Mouse (Mus musculus) E14TG2a.4 (cell line): ENCODE data around the gene Itgb8.

Source experiments
- H3K27me3 ChIP-seq: 2 replicates; pipeline ENCODE4 v1.6.1; 2014; ENCODE audit warnings: low read length, control low read depth; ENCODE audit not compliant: insufficient read depth
- H3K36me3 ChIP-seq: 2 replicates; pipeline ENCODE4 v1.6.1; 2014; ENCODE audit warnings: low read length, control low read depth; ENCODE audit not compliant: insufficient read depth
- H3K4me1 ChIP-seq: replicated peaks from 2 replicates; pipeline ENCODE4 v1.6.1; 2014; ENCODE audit warnings: low read depth, low read length, control low read depth
- H3K4me3 ChIP-seq: replicated peaks from 2 replicates; pipeline ENCODE4 v1.5.1; 2014; ENCODE audit warnings: mild to moderate bottlenecking, low read length
- H3K9me3 ChIP-seq: 2 replicates; pipeline ENCODE4 v1.6.1; 2014; ENCODE audit warnings: low read length, control low read depth
- CTCF ChIP-seq: conservative IDR thresholded peaks from 2 replicates; pipeline ENCODE4 v1.5.1; 2014; ENCODE audit warnings: low read length
- NANOG ChIP-seq: IDR thresholded peaks from 2 replicates; pipeline ENCODE4 v1.6.1; 2014; ENCODE audit warnings: borderline replicate concordance, low read length, mixed read lengths
- POU5F1 ChIP-seq: IDR thresholded peaks from 2 replicates; pipeline ENCODE4 v1.6.1; 2014; ENCODE audit warnings: low read length, borderline replicate concordance

Itgb8 gene

DNA sequence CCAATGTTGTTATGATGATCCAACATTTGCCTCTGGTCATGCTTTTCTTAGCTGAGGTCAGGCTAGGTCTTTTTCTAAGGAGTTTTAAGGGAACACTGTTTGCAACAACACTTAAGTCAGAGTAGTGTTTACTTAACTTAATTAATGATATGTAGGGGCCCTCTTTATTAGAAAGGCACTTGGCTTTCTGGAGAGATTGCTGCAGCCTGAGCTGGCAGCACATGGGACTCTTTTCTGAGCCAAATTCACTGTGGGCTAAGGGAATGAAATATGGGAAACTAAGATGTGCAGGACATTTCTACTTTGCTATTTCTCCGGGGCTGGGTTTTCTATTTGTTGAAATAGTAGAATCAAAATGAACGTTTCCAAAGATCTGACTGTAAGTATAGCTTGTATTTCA is 73.5 kb downstream of the Itgb8 start:
- Histone ChIP-seq H3K4me3 (no peak overlapping the region), H3K36me3 (no peaks in the 10 kb centered on the region), H3K4me1 (no peaks in the 10 kb centered on the region), H3K27me3 (no peaks in the 10 kb centered on the region), H3K9me3 (no peaks in the 10 kb centered on the region)
- TF ChIP-seq NANOG (no peak), POU5F1 (no peak), CTCF (no peak)

DNA sequence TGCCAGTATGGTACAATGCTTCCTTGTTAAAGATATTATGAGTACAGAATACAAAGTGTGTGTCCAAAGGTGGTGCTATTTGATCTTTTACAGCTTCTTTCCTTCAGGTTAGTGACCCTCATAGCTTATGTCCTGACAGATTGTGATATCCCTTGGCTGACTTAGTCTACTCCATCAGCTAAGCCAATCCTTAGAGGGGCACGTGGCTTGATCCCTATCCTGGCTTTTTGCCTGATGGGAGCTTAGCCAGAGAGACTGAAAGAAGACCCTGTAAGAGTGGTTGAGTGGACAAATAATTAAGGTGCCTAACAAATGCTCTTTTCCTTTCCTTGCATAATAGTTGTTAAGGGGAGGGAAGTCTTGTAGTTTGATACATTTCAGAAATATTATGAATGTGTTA is 73.9 kb downstream of the Itgb8 start:
- Histone ChIP-seq H3K36me3 (no peaks in the 10 kb centered on the region), H3K4me3 (no peak overlapping the region), H3K9me3 (no peaks in the 10 kb centered on the region), H3K4me1 (no peaks in the 10 kb centered on the region), H3K27me3 (no peaks in the 10 kb centered on the region)
- no peak for TF ChIP-seq POU5F1

DNA sequence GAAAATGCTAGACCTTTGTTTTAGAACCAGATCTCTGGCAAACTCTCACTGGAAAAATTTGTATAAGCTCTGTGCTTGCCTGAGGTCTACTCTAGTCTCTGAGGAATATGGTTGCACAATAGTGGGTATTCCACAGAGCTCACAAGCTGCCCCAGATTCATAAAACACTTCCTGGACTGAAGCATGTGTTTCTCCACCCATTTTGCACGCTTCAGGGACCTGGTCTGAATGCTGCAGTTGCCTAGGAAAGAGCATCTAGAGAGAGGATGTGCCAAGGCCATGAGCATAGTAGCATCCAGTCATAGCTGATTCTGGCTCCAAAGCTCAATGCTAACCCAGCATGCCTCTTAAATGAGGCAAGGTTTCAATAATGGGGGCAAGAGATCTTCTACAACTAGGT is 74.4 kb downstream of the Itgb8 start:
- H3K4me3 ChIP-seq = no peak overlapping the region
- H3K36me3 ChIP-seq = no peaks in the 10 kb centered on the region
- H3K9me3 ChIP-seq = no peaks in the 10 kb centered on the region
- no peak for TF ChIP-seq NANOG
- no peak for TF ChIP-seq POU5F1
- no peak for TF ChIP-seq CTCF
- no peaks in the 10 kb centered on the region for H3K27me3 ChIP-seq
- no peaks in the 10 kb centered on the region for H3K4me1 ChIP-seq

DNA sequence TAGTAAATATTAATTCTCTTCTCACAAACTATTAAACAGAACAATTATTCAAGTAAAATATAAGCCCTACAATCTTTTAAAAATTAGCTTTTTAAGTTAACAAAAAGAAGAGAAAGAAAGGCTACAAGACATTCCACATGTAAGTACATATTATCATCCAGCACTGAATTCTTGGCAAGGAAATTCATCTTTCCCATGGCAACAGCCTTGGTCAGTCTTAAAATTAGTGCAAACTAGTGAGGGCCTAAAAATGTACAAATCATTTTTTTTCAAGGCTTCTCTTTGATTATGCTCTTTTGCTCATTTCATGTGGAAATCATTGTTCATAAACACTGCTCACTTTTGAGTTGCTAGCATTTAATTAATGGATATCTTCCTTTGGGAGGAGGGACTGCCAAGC is 77.8 kb downstream of the Itgb8 start:
- TF ChIP-seq POU5F1 (no peak), NANOG (no peak), CTCF (no peak)
- H3K36me3 ChIP-seq = no peaks in the 10 kb centered on the region
- H3K9me3 ChIP-seq = no peaks in the 10 kb centered on the region
- H3K4me1 ChIP-seq = no peaks in the 10 kb centered on the region
- H3K4me3 ChIP-seq = no peak overlapping the region
- no peaks in the 10 kb centered on the region for H3K27me3 ChIP-seq

DNA sequence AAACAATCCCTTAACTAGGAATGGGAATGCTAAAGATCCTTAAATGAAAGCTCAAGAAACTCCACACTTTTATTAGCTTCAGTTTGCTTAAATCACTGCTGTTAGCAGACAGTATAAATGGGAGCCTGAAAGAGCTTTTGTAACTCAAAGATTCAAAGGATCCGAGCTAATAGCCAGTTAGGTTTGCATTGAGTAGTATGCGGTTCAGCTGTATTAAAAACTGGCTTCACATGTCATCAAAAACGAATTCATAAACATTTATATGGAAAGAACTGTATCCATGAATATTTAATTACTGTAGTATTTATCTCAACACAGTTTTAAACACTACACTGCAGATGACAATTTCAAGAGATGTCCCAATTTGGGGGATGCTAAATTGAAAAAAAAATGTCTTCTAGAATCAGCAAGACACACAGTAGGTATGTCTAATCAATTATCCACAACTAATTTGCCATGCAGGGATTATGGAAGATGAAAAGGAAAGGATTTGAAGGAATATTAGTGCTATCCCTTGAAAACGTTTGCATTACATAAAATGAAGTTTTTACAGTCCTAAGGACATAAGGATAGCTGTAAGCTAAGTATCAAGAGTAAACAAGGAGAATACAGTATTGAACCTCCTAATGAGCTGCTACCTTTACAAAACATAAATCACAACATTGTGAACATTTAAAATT is 79.2 kb downstream of the Itgb8 start:
- Histone ChIP-seq H3K9me3 (no peaks in the 10 kb centered on the region), H3K36me3 (no peaks in the 10 kb centered on the region), H3K27me3 (no peaks in the 10 kb centered on the region), H3K4me1 (no peaks in the 10 kb centered on the region), H3K4me3 (no peak overlapping the region)
- TF ChIP-seq POU5F1 (no peak), NANOG (no peak), CTCF (no peak)

DNA sequence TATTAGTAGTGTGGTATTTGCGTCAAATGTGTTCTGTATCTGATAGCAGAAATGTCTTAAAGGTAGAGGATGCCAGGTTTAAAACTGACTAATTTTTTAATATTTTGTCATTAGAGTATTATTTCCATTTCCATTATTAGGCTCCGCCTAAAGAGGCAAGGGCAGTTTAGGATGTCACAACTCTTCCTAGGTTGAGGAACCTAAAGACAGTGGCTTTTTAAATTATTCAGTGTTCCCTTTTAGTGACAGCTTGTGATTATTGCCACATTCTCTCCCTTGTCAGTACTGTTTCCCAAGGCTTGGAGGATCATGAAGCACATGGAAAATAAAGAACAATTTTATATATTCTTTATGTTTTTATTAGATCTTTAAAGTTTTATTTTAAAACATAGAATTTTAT is 80.9 kb downstream of the Itgb8 start:
- Histone ChIP-seq H3K36me3 (no peaks in the 10 kb centered on the region), H3K9me3 (no peaks in the 10 kb centered on the region), H3K4me3 (no peak overlapping the region), H3K4me1 (no peaks in the 10 kb centered on the region), H3K27me3 (no peaks in the 10 kb centered on the region)
- TF ChIP-seq NANOG (no peak), POU5F1 (no peak), CTCF (no peak)

DNA sequence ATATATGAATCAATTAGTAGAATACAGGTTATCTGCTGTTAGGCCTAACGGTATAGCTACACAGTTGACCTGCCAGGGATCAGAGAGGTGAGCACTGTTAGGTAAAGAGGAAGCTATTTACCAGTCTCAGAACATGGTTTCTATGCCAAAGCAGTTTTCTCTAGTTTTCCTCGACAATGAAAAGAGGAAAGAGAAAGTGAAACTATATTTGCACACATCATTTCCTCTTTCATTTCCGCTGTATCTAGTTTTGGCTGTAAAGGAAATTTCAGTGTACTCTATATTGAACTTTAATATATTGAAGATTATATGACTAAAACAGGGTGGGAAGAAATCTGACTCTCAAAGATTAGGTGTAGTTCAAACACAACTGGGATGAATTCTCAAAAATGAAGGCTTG is 81.5 kb downstream of the Itgb8 start:
- H3K9me3 ChIP-seq = no peaks in the 10 kb centered on the region
- no peak overlapping the region for H3K4me3 ChIP-seq
- no peaks in the 10 kb centered on the region for H3K27me3 ChIP-seq
- TF ChIP-seq NANOG (no peak), POU5F1 (no peak), CTCF (no peak)
- no peaks in the 10 kb centered on the region for H3K4me1 ChIP-seq
- no peaks in the 10 kb centered on the region for H3K36me3 ChIP-seq

DNA sequence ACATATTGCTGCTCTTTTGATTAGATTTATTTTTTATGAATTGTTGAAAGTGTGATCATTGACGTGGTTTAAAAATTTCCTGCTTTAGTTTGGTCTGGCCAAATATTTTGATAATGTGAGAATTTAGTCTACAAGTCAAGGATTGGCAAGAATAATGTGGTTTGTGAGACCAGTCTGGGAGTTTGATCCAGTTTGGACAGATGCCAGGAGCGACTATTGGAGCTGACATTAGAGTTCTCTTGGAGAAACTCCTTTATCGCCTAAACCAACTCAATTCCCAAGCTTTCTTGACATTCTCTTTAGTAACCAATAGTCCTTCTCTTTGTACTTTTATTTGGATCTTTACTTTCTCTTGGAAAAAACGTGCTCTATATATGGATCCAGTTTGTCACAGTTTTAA is 83.0 kb downstream of the Itgb8 start:
- H3K4me3 ChIP-seq = no peak overlapping the region
- no peaks in the 10 kb centered on the region for H3K4me1 ChIP-seq
- no peaks in the 10 kb centered on the region for H3K36me3 ChIP-seq
- H3K9me3 ChIP-seq = no peaks in the 10 kb centered on the region
- H3K27me3 ChIP-seq = no peaks in the 10 kb centered on the region
- TF ChIP-seq CTCF = no peak
- TF ChIP-seq POU5F1 = no peak
- TF ChIP-seq NANOG = no peak

DNA sequence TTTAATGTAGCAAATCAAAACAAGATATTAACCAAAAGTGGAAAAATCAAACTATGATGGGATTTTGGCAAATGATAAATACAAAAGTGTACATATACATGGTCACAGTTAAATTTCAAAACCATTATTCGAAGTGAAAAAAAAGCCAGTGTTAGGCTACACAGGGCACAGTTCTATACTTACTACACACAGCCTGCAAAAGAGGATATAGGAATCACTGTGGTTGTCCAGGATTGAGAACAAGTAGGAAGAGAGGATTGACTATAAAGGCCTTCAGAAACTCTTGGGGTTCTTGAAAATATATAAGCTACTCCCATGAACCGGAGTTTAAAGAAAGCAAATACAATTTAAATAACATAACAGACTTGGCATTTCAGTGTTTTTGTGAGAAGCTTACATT is 87.6 kb downstream of the Itgb8 start:
- H3K4me1 ChIP-seq = no peaks in the 10 kb centered on the region

More for the DNA sequence above, 87.6 kb downstream of the Itgb8 start:
- H3K9me3 ChIP-seq = no peaks in the 10 kb centered on the region
- no peak overlapping the region for H3K4me3 ChIP-seq
- TF ChIP-seq POU5F1 = no peak
- TF ChIP-seq NANOG = no peak
- no peak for TF ChIP-seq CTCF
- H3K27me3 ChIP-seq = no peaks in the 10 kb centered on the region
- H3K36me3 ChIP-seq = no peaks in the 10 kb centered on the region
